9 mouse cellular contexts compared by ENCODE assay signal in genomic region chr2:167586041-167586440, GRCm38 (mm10). TPM values are rescaled to one million over a fixed set of nuclear protein-coding genes. Genes with fewer than 3 reads are reported as not detected.
A peak's percentile ranks its signal among the peaks of the same experiment; 100 is the strongest.
DNase-seq lines count a peak whose midpoint lies in the region; ATAC-seq and TF ChIP-seq lines count a peak whose summit lies in the region.
"Had no signal": no experiment of that assay in that cellular context is flagged by ENCODE, and none has a peak within 500 bp of the region (broad histone marks: within the 10 kb centered on the region; RNA-seq: fewer than 3 reads in every experiment).

No protein-coding gene starts in this region.

- no peak overlapping the region for H3K4me2 ChIP-seq in hindbrain, embryonic 16.5 days (ENCODE audit: low read length)
- H3K4me2 ChIP-seq in embryonic facial prominence, embryonic 15.5 days (replicated peaks): no peak overlapping the region
- no peak overlapping the region for H3K4me2 ChIP-seq in kidney, embryonic 15.5 days

- peak overlapping the region; percentile 80 for H3K27ac ChIP-seq in hindbrain, embryonic 10.5 days
- H3K27ac ChIP-seq in hindbrain, embryonic 16.5 days (ENCODE audit: low read depth, low read length): no peak overlapping the region
- peak overlapping the region; percentile 63 for H3K27ac ChIP-seq in embryonic facial prominence, embryonic 15.5 days (replicated peaks)
- H3K27ac ChIP-seq in kidney, embryonic 15.5 days: peak overlapping the region; percentile 81
- H3K27ac ChIP-seq in left cerebral cortex, adult 2 months: no peak overlapping the region

- no peak overlapping the region for H3K4me3 ChIP-seq in hindbrain, embryonic 10.5 days
- no peak overlapping the region for H3K4me3 ChIP-seq in hindbrain, embryonic 16.5 days (ENCODE audit: low read length)
- H3K4me3 ChIP-seq in embryonic facial prominence, embryonic 15.5 days (replicated peaks): no peak overlapping the region
- no peak overlapping the region for H3K4me3 ChIP-seq in kidney, embryonic 15.5 days (replicated peaks)
- no peak overlapping the region for H3K4me3 ChIP-seq in left cerebral cortex, adult 2 months

- DNase-seq in hindbrain, embryonic 10.5 days (ENCODE audit: low spot score): peak; percentile 61
- peak; percentile 73 for DNase-seq in lung, postnatal 14 days
- no peak for DNase-seq in left cerebral cortex, adult 2 months (ENCODE audit: extremely low spot score in 1 of 2, low spot score in 2 of 2)
- DNase-seq in cerebellum, postnatal 25 days: no peak

- 12% methylated on average over 8 of the region's 8 CpGs for WGBS in hindbrain, embryonic 10.5 days
- WGBS in hindbrain, embryonic 16.5 days: 26% methylated on average over 8 of the region's 8 CpGs
- 19% methylated on average over 8 of the region's 8 CpGs for WGBS in embryonic facial prominence, embryonic 15.5 days
- 12% methylated on average over 8 of the region's 8 CpGs for WGBS in kidney, embryonic 15.5 days

- ATAC-seq in hindbrain, embryonic 16.5 days: no peak
- no peak for ATAC-seq in embryonic facial prominence, embryonic 15.5 days (ENCODE audit: insufficient number of reproducible peaks, low FRiP score, low TSS enrichment, low read depth)
- no peak for ATAC-seq in kidney, embryonic 15.5 days (replicated peaks; ENCODE audit: low FRiP score)
- ATAC-seq in CD4-positive, CD25-positive, alpha-beta regulatory T cell, adult 4 months: no peak

- peaks cover 16% of the 10 kb centered on the region for H3K27me3 ChIP-seq in hindbrain, embryonic 10.5 days (ENCODE audit: insufficient read depth, poor library complexity, severe bottlenecking)
- peaks cover 3% of the 10 kb centered on the region; the same call in 1 of the 2 replicates for H3K27me3 ChIP-seq in hindbrain, embryonic 16.5 days (replicated peaks; ENCODE audit: control insufficient read depth, insufficient read depth, low read length)
- no peaks in the 10 kb centered on the region for H3K27me3 ChIP-seq in embryonic facial prominence, embryonic 15.5 days
- H3K27me3 ChIP-seq in kidney, embryonic 15.5 days: no peaks in the 10 kb centered on the region

- TF ChIP-seq CTCF in left cerebral cortex, adult 2 months (IDR thresholded peaks at IDR 0.05): no peak

- H3K36me3 ChIP-seq in hindbrain, embryonic 10.5 days: no peaks in the 10 kb centered on the region
- no peaks in the 10 kb centered on the region for H3K36me3 ChIP-seq in hindbrain, embryonic 16.5 days (ENCODE audit: control insufficient read depth, insufficient read depth, low read length)
- H3K36me3 ChIP-seq in embryonic facial prominence, embryonic 15.5 days: no peaks in the 10 kb centered on the region
- no peaks in the 10 kb centered on the region for H3K36me3 ChIP-seq in kidney, embryonic 15.5 days
- H3K36me3 ChIP-seq: G1E had no signal

- intact Hi-C loops in left cerebral cortex, adult 2 months (cut with DNase I): no loop called here

- H3K4me1 ChIP-seq in hindbrain, embryonic 10.5 days (replicated peaks): peaks cover 68% of the 10 kb centered on the region
- H3K4me1 ChIP-seq in hindbrain, embryonic 16.5 days (ENCODE audit: control insufficient read depth, insufficient read depth, low read depth, low read length): no peaks in the 10 kb centered on the region
- H3K4me1 ChIP-seq in embryonic facial prominence, embryonic 15.5 days: peaks cover 63% of the 10 kb centered on the region
- H3K4me1 ChIP-seq in kidney, embryonic 15.5 days: peaks cover 77% of the 10 kb centered on the region

- no peaks in the 10 kb centered on the region for H3K9me3 ChIP-seq in hindbrain, embryonic 10.5 days
- no peaks in the 10 kb centered on the region for H3K9me3 ChIP-seq in hindbrain, embryonic 16.5 days (ENCODE audit: control insufficient read depth, low read length)
- no peaks in the 10 kb centered on the region for H3K9me3 ChIP-seq in embryonic facial prominence, embryonic 15.5 days (replicated peaks)
- H3K9me3 ChIP-seq in kidney, embryonic 15.5 days (replicated peaks): no peaks in the 10 kb centered on the region
- H3K9me3 ChIP-seq: G1E had no signal

- no peak overlapping the region for H3K9ac ChIP-seq in hindbrain, embryonic 16.5 days (ENCODE audit: low read depth, low read length)
- H3K9ac ChIP-seq in embryonic facial prominence, embryonic 15.5 days: no peak overlapping the region
- peak overlapping the region; percentile 15; the same call in 1 of the 2 replicates for H3K9ac ChIP-seq in kidney, embryonic 15.5 days

RNA-seq across cellular contexts. Expression of gene Ube2v1, which starts 45.9 kb away (rescaled TPM):
- polyA plus RNA-seq in hindbrain, embryonic 10.5 days (2016; fragmentation: Nextera tagmentation; extraction: Ambion mirVana): 385 and 396 TPM in 2 replicates
- 390 and 393 TPM in 2 replicates for polyA plus RNA-seq in hindbrain, embryonic 16.5 days (2015; fragmentation: Nextera tagmentation; extraction: Ambion mirVana)
- 292 and 294 TPM in 2 replicates for polyA plus RNA-seq in embryonic facial prominence, embryonic 15.5 days (2015; fragmentation: Nextera tagmentation; extraction: Ambion mirVana)
- polyA plus RNA-seq in kidney, embryonic 15.5 days (2015; fragmentation: Nextera tagmentation; extraction: Ambion mirVana): 284 and 313 TPM in 2 replicates
- total RNA-seq in left cerebral cortex, adult 2 months (2021): 100 to 1,000 TPM; 244 to 274 TPM
- polyA plus RNA-seq in CD4-positive, CD25-positive, alpha-beta regulatory T cell, adult 4 months (2017; shearing (Covaris generic)): 100 to 1,000 TPM; 373 to 544 TPM

RNA-seq across cellular contexts. Expression of gene Snai1, which starts 48.0 kb away (rescaled TPM):
- 45.3 and 45.5 TPM in 2 replicates for polyA plus RNA-seq in hindbrain, embryonic 10.5 days (2016; fragmentation: Nextera tagmentation; extraction: Ambion mirVana)
- polyA plus RNA-seq in hindbrain, embryonic 16.5 days (2015; fragmentation: Nextera tagmentation; extraction: Ambion mirVana): 4.5 and 8.4 TPM in 2 replicates
- polyA plus RNA-seq in embryonic facial prominence, embryonic 15.5 days (2015; fragmentation: Nextera tagmentation; extraction: Ambion mirVana): 82.9 and 104 TPM in 2 replicates
- 34.3 and 37.7 TPM in 2 replicates for polyA plus RNA-seq in kidney, embryonic 15.5 days (2015; fragmentation: Nextera tagmentation; extraction: Ambion mirVana)
- under 1 TPM; 0.56 to 0.70 TPM for total RNA-seq in left cerebral cortex, adult 2 months (2021)
- polyA plus RNA-seq in CD4-positive, CD25-positive, alpha-beta regulatory T cell, adult 4 months (2017; shearing (Covaris generic)): under 1 TPM in 1 of 2 experiments, not detected in 1; 0.27 TPM
- total RNA-seq: G1E had no signal
- polyA plus RNA-seq: G1E had no signal

Comparison
In these comparisons a context has a peak if more than half of its experiments do, and no peak if none do; other contexts are left out.
1. H3K27ac ChIP-seq: peak in hindbrain, embryonic 10.5 days (single experiment), embryonic facial prominence, embryonic 15.5 days (single experiment) and kidney, embryonic 15.5 days (single experiment); none in hindbrain, embryonic 16.5 days (single experiment) and left cerebral cortex, adult 2 months (single experiment).
2. DNase-seq: peak in hindbrain, embryonic 10.5 days (single experiment) and lung, postnatal 14 days (single experiment); none in left cerebral cortex, adult 2 months (0 of 2) and cerebellum, postnatal 25 days (0 of 2).